Mouse (Mus musculus) cortical plate, adult 2 months (tissue): ENCODE measurements around the gene Ap1m1. TPM values are rescaled to one million over a fixed set of nuclear protein-coding genes. Genes with fewer than 3 reads are reported as not detected.
A peak's percentile ranks its signal among the peaks of the same experiment; 100 is the strongest.

Source experiments
- H3K27ac ChIP-seq: fragments of 200-500 bp; 2 replicates; pipeline ENCODE4 v1.5.1; 2012; ENCODE audit warnings: low read length, control low read depth, inconsistent platforms; ENCODE audit not compliant: insufficient read depth
- H3K4me1 ChIP-seq: fragments of 200-500 bp; 2 replicates; pipeline ENCODE4 v1.6.1; 2011; ENCODE audit warnings: low read length; ENCODE audit not compliant: control insufficient read depth, insufficient read depth
- H3K4me3 ChIP-seq: fragments of 200-500 bp; 2 replicates; pipeline ENCODE4 v1.5.1; 2011; ENCODE audit warnings: mild to moderate bottlenecking, low read length, control low read depth; ENCODE audit not compliant: insufficient read depth
- CTCF ChIP-seq: fragments of 200-500 bp; IDR thresholded peaks from 2 replicates; pipeline ENCODE4 v1.5.1; 2011; ENCODE audit warnings: mild to moderate bottlenecking, control low read depth, low read length; ENCODE audit not compliant: insufficient read depth; ENCODE audit errors: extremely low read depth
- POLR2A ChIP-seq: fragments of 200-500 bp; IDR thresholded peaks from 2 replicates; pipeline ENCODE4 v1.6.1; 2011; ENCODE audit warnings: mild to moderate bottlenecking, low read length, control low read depth; ENCODE audit not compliant: insufficient read depth; ENCODE audit errors: extremely low read depth
- polyA plus RNA-seq: library from polyadenylated mRNA; depleted of rRNA; stranded (reverse); fragments of >200 nt; gene quantifications from 2 replicates; pipeline ENCODE4 v1.2.3, GENCODE M21; 2012

Gene Ap1m1
- polyA plus RNA-seq, 1 experiment, result 104 TPM

- Histone ChIP-seq H3K4me3 (no peak overlapping the region), H3K27ac (no peak overlapping the region), H3K4me1 (peaks cover under 1% of the 10 kb centered on the region; the same call in 1 of the 2 replicates)
- TF ChIP-seq POLR2A (no peak), CTCF (no peak)
These were observed 24.8 kb upstream of the Ap1m1 start for GRCm38 (mm10) chr8:72215060-72215459.

GRCm38 (mm10) chr8:72215871-72216270 lies 23.9 kb upstream of the Ap1m1 start:
- TF ChIP-seq POLR2A (no peak), CTCF (no peak)
- Histone ChIP-seq H3K27ac (no peak overlapping the region), H3K4me3 (no peak overlapping the region), H3K4me1 (peaks cover 7% of the 10 kb centered on the region)

- peak overlapping the region; percentile 89; the same call in 1 of the 2 replicates for H3K4me3 ChIP-seq
- peaks cover 7% of the 10 kb centered on the region for H3K4me1 ChIP-seq
- H3K27ac ChIP-seq, result no peak overlapping the region
- TF ChIP-seq POLR2A, result no peak
- TF ChIP-seq CTCF, result no peak
These were observed 20.9 kb upstream of the Ap1m1 start for GRCm38 (mm10) chr8:72218781-72219540.

- H3K4me3 ChIP-seq, result peak within 1 kb of the TSS; percentile 89
- H3K4me1 ChIP-seq, result peaks cover 7% of the 10 kb centered on the region
- peak; percentile 57; the same call in 1 of the 2 replicates for TF ChIP-seq POLR2A
- TF ChIP-seq CTCF, result no peak
- H3K27ac ChIP-seq, result 0 out of 2 replicates have a peak within 1 kb of the TSS, but pooled peaks have one; percentile 16
These were observed 20.1 kb upstream of the Ap1m1 start, which contains the start of gene Fam32a for GRCm38 (mm10) chr8:72219541-72220363. TSS of gene Fam32a (plus strand) at chr8:72219730.

- peak overlapping the region; percentile 89; the same call in 1 of the 2 replicates for H3K4me3 ChIP-seq
- H3K4me1 ChIP-seq, result peaks cover 7% of the 10 kb centered on the region
- no peak overlapping the region for H3K27ac ChIP-seq
- TF ChIP-seq POLR2A (no peak), CTCF (no peak)
These were observed 19.1 kb upstream of the Ap1m1 start for GRCm38 (mm10) chr8:72220758-72221157.

GRCm38 (mm10) chr8:72222656-72223055 lies 17.2 kb upstream of the Ap1m1 start:
- no peak overlapping the region for H3K27ac ChIP-seq
- no peak for TF ChIP-seq POLR2A
- no peak for TF ChIP-seq CTCF
- H3K4me1 ChIP-seq, result peaks cover 7% of the 10 kb centered on the region
- no peak overlapping the region for H3K4me3 ChIP-seq

GRCm38 (mm10) chr8:72240403-72240763 lies 565 bp downstream of the Ap1m1 start:
- peak overlapping the region; percentile 80 for H3K4me3 ChIP-seq
- TF ChIP-seq POLR2A, result 0 out of 2 replicates have a peak, but pooled peaks have one; percentile 2
- TF ChIP-seq CTCF, result no peak
- H3K27ac ChIP-seq, result peak overlapping the region; percentile 86
- peaks cover 6% of the 10 kb centered on the region; the same call in 1 of the 2 replicates for H3K4me1 ChIP-seq

GRCm38 (mm10) chr8:72240951-72241350 lies 1.1 kb downstream of the Ap1m1 start:
- TF ChIP-seq POLR2A (no peak), CTCF (no peak)
- H3K4me1 ChIP-seq, result peaks cover 6% of the 10 kb centered on the region; the same call in 1 of the 2 replicates
- no peak overlapping the region for H3K27ac ChIP-seq
- peak overlapping the region; percentile 80 for H3K4me3 ChIP-seq

GRCm38 (mm10) chr8:72242226-72242625 lies 2.4 kb downstream of the Ap1m1 start:
- H3K4me3 ChIP-seq, result no peak overlapping the region
- no peak overlapping the region for H3K27ac ChIP-seq
- peaks cover 6% of the 10 kb centered on the region; the same call in 1 of the 2 replicates for H3K4me1 ChIP-seq
- TF ChIP-seq CTCF (no peak), POLR2A (no peak)
